Mouse (Mus musculus): Measurements from ENCODE around the gene Pgm3. TPM values are rescaled to one million over a fixed set of nuclear protein-coding genes. Genes with fewer than 3 reads are reported as not detected.

Pgm3 gene
- polyA plus RNA-seq, 1 experiment from 2014 or later = 34.0 TPM

Other genes starting within 250 kb of the Pgm3 start
- 7.1 and 7.3 TPM in 2 replicates for gene Ube2cbp, start 106.9 kb downstream of the Pgm3 start, polyA plus RNA-seq (2016; fragmentation: Nextera tagmentation; extraction: Ambion mirVana)
- gene Dop1a, start 104.7 kb downstream of the Pgm3 start, polyA plus RNA-seq (2016; fragmentation: Nextera tagmentation; extraction: Ambion mirVana) = 9.5 and 10.3 TPM in 2 replicates
- gene Rwdd2a, start 149 bp upstream of the Pgm3 start, polyA plus RNA-seq (2016; fragmentation: Nextera tagmentation; extraction: Ambion mirVana) = 2.6 and 2.9 TPM in 2 replicates
- gene Me1, start 124.1 kb upstream of the Pgm3 start, polyA plus RNA-seq (2016; fragmentation: Nextera tagmentation; extraction: Ambion mirVana) = 10.1 and 12.0 TPM in 2 replicates
- gene Prss35, start 171.8 kb upstream of the Pgm3 start, polyA plus RNA-seq (2016; fragmentation: Nextera tagmentation; extraction: Ambion mirVana) = 1.7 and 3.0 TPM in 2 replicates

Data from embryonic facial prominence, embryonic 10.5 days (tissue).